16 mouse cellular contexts compared by ENCODE assay signal in genomic region chr12:105761171-105761570, GRCm38 (mm10). TPM values are rescaled to one million over a fixed set of nuclear protein-coding genes. Genes with fewer than 3 reads are reported as not detected.
DNase-seq lines count a peak whose midpoint lies in the region; ATAC-seq and TF ChIP-seq lines count a peak whose summit lies in the region.
"Had no signal": no experiment of that assay in that cellular context is flagged by ENCODE, and none has a peak within 500 bp of the region (broad histone marks: within the 10 kb centered on the region; RNA-seq: fewer than 3 reads in every experiment).

No protein-coding gene starts in this region.

- no peak overlapping the region for H3K27ac ChIP-seq in intestine, postnatal 0 days (ENCODE audit: low read depth, low read length)
- H3K27ac ChIP-seq: stomach, postnatal 0 days had no signal

- no peak for ATAC-seq in intestine, postnatal 0 days

- no peaks in the 10 kb centered on the region for H3K36me3 ChIP-seq in intestine, postnatal 0 days (ENCODE audit: control insufficient read depth, insufficient read depth)

- TF ChIP-seq CTCF in intestine, postnatal 0 days (IDR thresholded peaks at IDR 0.05; ENCODE audit: low read depth), result no peak

- H3K4me3 ChIP-seq in intestine, postnatal 0 days (ENCODE audit: low read depth, low read length), result no peak overlapping the region

- no peak overlapping the region for H3K9ac ChIP-seq in intestine, postnatal 0 days (ENCODE audit: low read depth, low read length)

- H3K4me1 ChIP-seq in intestine, postnatal 0 days (replicated peaks; ENCODE audit: control insufficient read depth, insufficient read depth, low read length), result peaks cover 3% of the 10 kb centered on the region; the same call in 1 of the 2 replicates

- no peaks in the 10 kb centered on the region for H3K9me3 ChIP-seq in intestine, postnatal 0 days (ENCODE audit: control insufficient read depth)

- peak; percentile 33 to 64 for DNase-seq in adrenal gland, adult (ENCODE audit: inconsistent age in 2 of 2, low spot score in 1 of 2)
- no peak for DNase-seq in adrenal gland, postnatal 36 days
- peak; percentile 24 to 58 for DNase-seq in kidney, postnatal 25 days
- DNase-seq in kidney, postnatal 10 days, result no peak
- peak; percentile 13 for DNase-seq in NIH3T3 (ENCODE audit: low read depth)
- DNase-seq in lung, postnatal 10 days, result no peak
- no peak for DNase-seq in layer of hippocampus, adult 11-12 months (ENCODE audit: low spot score)
- DNase-seq: adrenal gland, postnatal 10 days; heart, adult 18-20 months; heart, postnatal 10 days; left cerebral cortex, postnatal 4 days; right cerebral cortex, postnatal 4 days had no signal

- peak overlapping the region; percentile 21; the same call in 1 of the 2 replicates for H3K4me2 ChIP-seq in intestine, postnatal 0 days (replicated peaks; ENCODE audit: low read depth)

- no peaks in the 10 kb centered on the region for H3K27me3 ChIP-seq in intestine, postnatal 0 days (replicated peaks; ENCODE audit: control insufficient read depth, insufficient read depth, low read length)

- whole genome bisulfite sequencing in intestine, postnatal 0 days, result 62% methylated on average over 11 of the region's 11 CpGs

RNA-seq across cellular contexts. Expression of gene Papola, which starts 23.3 kb away (rescaled TPM):
- 100 to 1,000 TPM; 206 to 232 TPM for total RNA-seq in adrenal gland, postnatal 36 days (2021)
- polyA plus RNA-seq in intestine, postnatal 0 days (2015; fragmentation: Nextera tagmentation; extraction: Ambion mirVana), result 101 and 110 TPM in 2 replicates

RNA-seq across cellular contexts. Expression of gene Ak7, which starts 55.4 kb away (rescaled TPM):
- total RNA-seq in adrenal gland, postnatal 36 days (2021), result under 1 TPM; 0.30 to 0.40 TPM
- 0.18 and 0.24 TPM in 2 replicates for polyA plus RNA-seq in intestine, postnatal 0 days (2015; fragmentation: Nextera tagmentation; extraction: Ambion mirVana)
- total RNA-seq: common myeloid progenitor, adult 5-6 weeks; heart, postnatal 10 days; megakaryocyte progenitor cell, adult 5-6 weeks had no signal

Comparison
In these comparisons a context has a peak if more than half of its experiments do, and no peak if none do; other contexts are left out.
1. DNase-seq: peak in adrenal gland, adult (2 of 2), kidney, postnatal 25 days (2 of 2) and NIH3T3 (single experiment); none in adrenal gland, postnatal 36 days (0 of 2), kidney, postnatal 10 days (single experiment), lung, postnatal 10 days (single experiment) and layer of hippocampus, adult 11-12 months (single experiment).